Mouse (Mus musculus) heart, adult 2 months (tissue): Measurements from ENCODE around the gene Bdh2.

Experiments used
- CTCF ChIP-seq: fragments of 200-600 bp; IDR thresholded peaks from 2 replicates; pipeline ENCODE4 v1.8.1; 2022; ENCODE audit warnings: antibody characterized with exemption, mild to moderate bottlenecking, moderate library complexity
- POLR2A ChIP-seq: fragments of 200-500 bp; IDR thresholded peaks from 2 replicates; pipeline ENCODE4 v1.6.1; 2011; ENCODE audit warnings: mild to moderate bottlenecking, low read depth, low read length, control low read depth; ENCODE audit not compliant: insufficient read depth

DNA sequence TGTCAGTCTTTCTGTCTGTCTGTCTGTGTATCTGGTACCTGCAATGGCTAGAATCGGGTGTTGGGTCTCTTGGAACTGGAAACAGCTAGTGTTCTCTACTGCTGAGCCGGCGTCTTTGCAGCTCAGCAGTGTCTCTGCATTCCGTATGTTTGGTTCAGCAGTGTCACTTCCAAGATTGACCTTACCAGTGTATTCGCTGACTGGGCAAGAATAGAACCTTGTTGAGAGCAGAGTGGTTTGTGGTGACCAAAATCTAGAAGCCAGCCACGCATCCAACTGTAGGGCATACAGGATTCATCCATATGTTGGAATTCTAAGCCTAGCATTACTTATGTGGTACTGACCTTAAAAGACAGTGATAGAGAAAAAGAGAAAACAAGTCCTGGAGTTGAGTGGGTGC is 29.2 kb upstream of the Bdh2 start:
- TF ChIP-seq CTCF: no peak
- no peak for TF ChIP-seq POLR2A
